In genomic region chr11:23771507-23772097, GRCm38 (mm10) we compare ENCODE assay signal across 8 mouse cellular contexts. TPM values are rescaled to one million over a fixed set of nuclear protein-coding genes. Genes with fewer than 3 reads are reported as not detected.
A peak's percentile ranks its signal among the peaks of the same experiment; 100 is the strongest.
DNase-seq lines count a peak whose midpoint lies in the region; ATAC-seq and TF ChIP-seq lines count a peak whose summit lies in the region.

No protein-coding gene starts in this region.

- peak overlapping the region; percentile 95 for H3K27ac ChIP-seq in embryonic facial prominence, embryonic 15.5 days (replicated peaks)
- H3K27ac ChIP-seq in limb, embryonic 12.5 days = peak overlapping the region; percentile 88; the same call in 1 of the 2 replicates
- H3K27ac ChIP-seq in olfactory bulb, adult 2 months (ENCODE audit: insufficient read depth, low read depth, low read length) = peak overlapping the region; percentile 81; the same call in 1 of the 2 replicates

- no peaks in the 10 kb centered on the region for H3K9me3 ChIP-seq in embryonic facial prominence, embryonic 15.5 days (replicated peaks)
- H3K9me3 ChIP-seq in limb, embryonic 12.5 days = 0 out of 2 replicates have a peak, but pooled peaks cover 3% of the 10 kb centered on the region

- H3K9ac ChIP-seq in embryonic facial prominence, embryonic 15.5 days = peak overlapping the region; percentile 61
- H3K9ac ChIP-seq in limb, embryonic 12.5 days (replicated peaks) = peak overlapping the region; percentile 75

- DNase-seq in heart, adult 11 months = peak; percentile 83
- DNase-seq in heart, postnatal 14 days = no peak
- no peak for DNase-seq in gastrocnemius, postnatal 10 days
- DNase-seq in left cerebral cortex, adult 9 months (ENCODE audit: low spot score in 2 of 2) = no peak

- H3K4me3 ChIP-seq in embryonic facial prominence, embryonic 15.5 days (replicated peaks) = peak overlapping the region; percentile 86
- peak overlapping the region; percentile 69 for H3K4me3 ChIP-seq in limb, embryonic 12.5 days (replicated peaks)
- peak overlapping the region; percentile 91 for H3K4me3 ChIP-seq in olfactory bulb, adult 2 months (ENCODE audit: insufficient read depth, low read depth, low read length)

- peak; percentile 8 for ATAC-seq in CD4-positive, CD25-positive, alpha-beta regulatory T cell, adult 4 months
- ATAC-seq in embryonic facial prominence, embryonic 15.5 days (ENCODE audit: insufficient number of reproducible peaks, low FRiP score, low TSS enrichment, low read depth) = no peak; the same call in 1 of the 2 replicates
- ATAC-seq in limb, embryonic 12.5 days (ENCODE audit: insufficient number of reproducible peaks, insufficient read depth, low FRiP score, low TSS enrichment, low read depth) = peak; percentile 43; the same call in 1 of the 2 replicates

- H3K36me3 ChIP-seq in embryonic facial prominence, embryonic 15.5 days = no peaks in the 10 kb centered on the region
- no peaks in the 10 kb centered on the region for H3K36me3 ChIP-seq in limb, embryonic 12.5 days

- 0 out of 2 replicates have a peak, but pooled peaks cover 3% of the 10 kb centered on the region for H3K4me1 ChIP-seq in embryonic facial prominence, embryonic 15.5 days
- H3K4me1 ChIP-seq in limb, embryonic 12.5 days (replicated peaks) = 0 out of 2 replicates have a peak, but pooled peaks cover 3% of the 10 kb centered on the region
- H3K4me1 ChIP-seq in olfactory bulb, adult 2 months (ENCODE audit: control insufficient read depth, insufficient read depth, low read length) = no peaks in the 10 kb centered on the region

- intact Hi-C loops in heart, postnatal 14 days (cut with DNase I) = loop anchor here (5.0 kb wide), 1 partner anchor 104 kb away; the partner anchor contains the start of genes Pex13 and Pus10

- TF ChIP-seq CTCF in olfactory bulb, adult 2 months (IDR thresholded peaks at IDR 0.05; ENCODE audit: insufficient read depth, low read depth, low read length) = no peak

- WGBS in embryonic facial prominence, embryonic 15.5 days = 5% methylated on average over 21 of the region's 21 CpGs
- 6% methylated on average over 21 of the region's 21 CpGs for WGBS in limb, embryonic 12.5 days
- 8% methylated on average over 21 of the region's 21 CpGs for WGBS in olfactory bulb, adult 2 months

- peak overlapping the region; percentile 72 for H3K4me2 ChIP-seq in embryonic facial prominence, embryonic 15.5 days (replicated peaks)
- peak overlapping the region; percentile 78 for H3K4me2 ChIP-seq in limb, embryonic 12.5 days

- no peaks in the 10 kb centered on the region for H3K27me3 ChIP-seq in embryonic facial prominence, embryonic 15.5 days
- H3K27me3 ChIP-seq in limb, embryonic 12.5 days = 0 out of 2 replicates have a peak, but pooled peaks cover 3% of the 10 kb centered on the region

- TF ChIP-seq POLR2A in olfactory bulb, adult 2 months (IDR thresholded peaks at IDR 0.05; ENCODE audit: insufficient read depth, low read depth, low read length) = no peak

RNA-seq across cellular contexts. Expression of gene Rel, which starts 0.8 kb away (rescaled TPM):
- total RNA-seq in heart, postnatal 14 days (2021) = 1 to 10 TPM; 8.1 to 8.5 TPM
- polyA plus RNA-seq in CD4-positive, CD25-positive, alpha-beta regulatory T cell, adult 4 months (2017; shearing (Covaris generic)) = 10 to 100 TPM; 24.2 to 25.8 TPM
- polyA plus RNA-seq in embryonic facial prominence, embryonic 15.5 days (2015; fragmentation: Nextera tagmentation; extraction: Ambion mirVana) = 1.3 and 1.5 TPM in 2 replicates
- 0.83 and 0.93 TPM in 2 replicates for polyA plus RNA-seq in limb, embryonic 12.5 days (2016; fragmentation: Nextera tagmentation; extraction: Ambion mirVana)
- not detected in 2 replicates for polyA plus RNA-seq in olfactory bulb, adult 2 months (2012; ENCODE audit: insufficient read depth, insufficient read length, low replicate concordance, missing spikeins)
- 1 to 10 TPM; 3.1 to 4.7 TPM for total RNA-seq in gastrocnemius, postnatal 10 days (2021)
